ENCODE assay signal across 8 mouse cellular contexts in the genomic region with DNA sequence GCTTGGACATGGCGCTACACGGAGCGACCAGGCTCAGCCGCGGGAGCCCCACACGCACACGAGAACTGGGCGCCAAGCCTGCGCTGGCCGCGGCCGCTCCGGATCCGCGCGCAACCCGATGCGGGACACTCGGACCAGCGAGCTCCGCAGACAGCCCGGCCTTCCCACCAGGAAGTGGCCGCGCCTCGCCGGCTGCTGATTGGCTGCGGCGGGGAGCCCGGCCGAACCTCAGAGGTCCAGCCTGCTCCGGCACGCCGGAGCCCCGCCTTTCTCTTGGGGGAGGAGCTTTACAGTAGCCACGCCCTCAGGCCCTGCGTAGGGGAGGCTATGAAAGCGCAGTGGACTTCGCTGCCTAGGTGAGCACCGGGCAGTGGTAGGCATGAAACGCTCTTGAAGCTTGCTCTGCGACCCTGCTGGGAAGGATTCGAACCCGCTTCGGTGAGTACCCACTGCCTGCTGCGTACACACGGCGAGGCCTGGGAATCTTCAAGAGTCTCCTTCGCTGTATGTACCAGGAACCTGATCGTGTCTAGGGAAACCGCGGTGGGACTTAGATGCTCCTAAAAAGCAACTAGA. TPM values are rescaled to one million over a fixed set of nuclear protein-coding genes. Genes with fewer than 3 reads are reported as not detected.
DNase-seq lines count a peak whose midpoint lies in the region; ATAC-seq and TF ChIP-seq lines count a peak whose summit lies in the region.

A gene (minus strand): TSS at position 180 of the 576 bp plus-strand sequence.
A gene (plus strand): TSS at position 307 of the 576 bp plus-strand sequence.

- DNase-seq in heart, postnatal 10 days = peak; percentile 98
- DNase-seq in large intestine, adult 2 months (ENCODE audit: low read depth, low spot score) = peak; percentile 93
- peak; percentile 98 for DNase-seq in liver, postnatal 0 days
- peak; percentile 99 for DNase-seq in testis, postnatal 10 days (ENCODE audit: low spot score)

- TF ChIP-seq CTCF in ES-Bruce4 (IDR thresholded peaks at IDR 0.05; ENCODE audit: low read depth, low read length) = no peak
- no peak for TF ChIP-seq CTCF in liver, postnatal 0 days (IDR thresholded peaks at IDR 0.05; ENCODE audit: low read depth)

- H3K9me3 ChIP-seq in ES-Bruce4 (replicated peaks; ENCODE audit: control insufficient read depth, insufficient read depth, low read length, poor library complexity, severe bottlenecking) = no peaks in the 10 kb centered on the region
- no peaks in the 10 kb centered on the region for H3K9me3 ChIP-seq in forebrain, embryonic 13.5 days (replicated peaks)
- H3K9me3 ChIP-seq in liver, postnatal 0 days (ENCODE audit: low read length) = no peaks in the 10 kb centered on the region
- no peaks in the 10 kb centered on the region for H3K9me3 ChIP-seq in neural tube, embryonic 14.5 days (ENCODE audit: control insufficient read depth, low read length)

- no peaks in the 10 kb centered on the region for H3K36me3 ChIP-seq in ES-Bruce4 (ENCODE audit: control insufficient read depth, insufficient read depth, low read length, poor library complexity, severe bottlenecking)
- H3K36me3 ChIP-seq in forebrain, embryonic 13.5 days (ENCODE audit: poor library complexity, severe bottlenecking) = no peaks in the 10 kb centered on the region
- H3K36me3 ChIP-seq in liver, postnatal 0 days (replicated peaks; ENCODE audit: insufficient read depth, low read length) = no peaks in the 10 kb centered on the region
- H3K36me3 ChIP-seq in neural tube, embryonic 14.5 days (ENCODE audit: control insufficient read depth, insufficient read depth, low read length) = no peaks in the 10 kb centered on the region

- no peak for TF ChIP-seq EP300 in ES-Bruce4 (IDR thresholded peaks at IDR 0.05; ENCODE audit: insufficient read depth, low read depth, low read length)
- no peak for TF ChIP-seq EP300 in liver, postnatal 0 days (IDR thresholded peaks at IDR 0.05; ENCODE audit: low read depth)

- peaks cover 6% of the 10 kb centered on the region for H3K4me1 ChIP-seq in ES-Bruce4 (ENCODE audit: control insufficient read depth, insufficient read depth, low read length)
- peaks cover 9% of the 10 kb centered on the region; the same call in 1 of the 2 replicates for H3K4me1 ChIP-seq in forebrain, embryonic 13.5 days
- H3K4me1 ChIP-seq in liver, postnatal 0 days (ENCODE audit: insufficient read depth) = peaks cover 23% of the 10 kb centered on the region
- H3K4me1 ChIP-seq in neural tube, embryonic 14.5 days (ENCODE audit: control insufficient read depth, insufficient read depth, low read length) = no peaks in the 10 kb centered on the region; the same call in 1 of the 2 replicates

- peak within 1 kb of the TSS; percentile 47 for H3K9ac ChIP-seq in ES-Bruce4 (ENCODE audit: low read depth, poor library complexity, severe bottlenecking)
- peak within 1 kb of the TSS; percentile 72 for H3K9ac ChIP-seq in forebrain, embryonic 13.5 days
- peak within 1 kb of the TSS; percentile 80 for H3K9ac ChIP-seq in liver, postnatal 0 days (replicated peaks)
- H3K9ac ChIP-seq in neural tube, embryonic 14.5 days (replicated peaks; ENCODE audit: low read depth, low read length) = peak within 1 kb of the TSS; percentile 52

- peak; percentile 99 for ATAC-seq in cerebellum, adult (ENCODE audit: insufficient number of reproducible peaks, low FRiP score, low TSS enrichment)
- peak; percentile 99 for ATAC-seq in forebrain, embryonic 13.5 days
- peak; percentile 97 for ATAC-seq in liver, postnatal 0 days
- ATAC-seq in neural tube, embryonic 14.5 days (ENCODE audit: low read depth) = peak; percentile 98

- peak; percentile 96 for TF ChIP-seq POLR2A in ES-Bruce4 (IDR thresholded peaks at IDR 0.05; ENCODE audit: insufficient read depth, low read length)

- peak within 1 kb of the TSS; percentile 92 for H3K4me3 ChIP-seq in ES-Bruce4 (ENCODE audit: low read depth, low read length)
- peak within 1 kb of the TSS; percentile 80 for H3K4me3 ChIP-seq in forebrain, embryonic 13.5 days
- peak within 1 kb of the TSS; percentile 73 for H3K4me3 ChIP-seq in liver, postnatal 0 days (ENCODE audit: low read depth, low read length)
- peak within 1 kb of the TSS; percentile 47 for H3K4me3 ChIP-seq in neural tube, embryonic 14.5 days (ENCODE audit: low read depth, low read length)

- no peaks in the 10 kb centered on the region for H3K27me3 ChIP-seq in ES-Bruce4 (ENCODE audit: control insufficient read depth, insufficient read depth, low read length, poor library complexity, severe bottlenecking)
- H3K27me3 ChIP-seq in forebrain, embryonic 13.5 days = 0 out of 2 replicates have a peak, but pooled peaks cover 7% of the 10 kb centered on the region
- H3K27me3 ChIP-seq in liver, postnatal 0 days (ENCODE audit: insufficient read depth, low read length) = no peaks in the 10 kb centered on the region
- no peaks in the 10 kb centered on the region for H3K27me3 ChIP-seq in neural tube, embryonic 14.5 days (ENCODE audit: control insufficient read depth, insufficient read depth, low read length)

- H3K4me2 ChIP-seq in forebrain, embryonic 13.5 days = peak within 1 kb of the TSS; percentile 93
- H3K4me2 ChIP-seq in liver, postnatal 0 days (ENCODE audit: low read depth, low read length) = peak within 1 kb of the TSS; percentile 85
- peak within 1 kb of the TSS; percentile 90 for H3K4me2 ChIP-seq in neural tube, embryonic 14.5 days (ENCODE audit: low read depth, low read length)

- 0 out of 2 replicates have a peak within 1 kb of the TSS, but pooled peaks have one; percentile 68 for H3K27ac ChIP-seq in ES-Bruce4 (ENCODE audit: insufficient read depth, low read length)
- H3K27ac ChIP-seq in forebrain, embryonic 13.5 days = no peak within 1 kb of the TSS; the same call in 1 of the 2 replicates
- H3K27ac ChIP-seq in liver, postnatal 0 days (ENCODE audit: low read depth) = peak within 1 kb of the TSS; percentile 94
- 0 out of 2 replicates have a peak within 1 kb of the TSS, but pooled peaks have one; percentile 6 for H3K27ac ChIP-seq in neural tube, embryonic 14.5 days (ENCODE audit: low read depth, low read length)

- WGBS in forebrain, embryonic 13.5 days = under 1% methylated on average over 51 of the region's 51 CpGs
- under 1% methylated on average over 51 of the region's 51 CpGs for WGBS in large intestine, adult 2 months
- WGBS in liver, postnatal 0 days (ENCODE audit: insufficient replicate concordance) = under 1% methylated on average over 50 of the region's 51 CpGs
- WGBS in neural tube, embryonic 14.5 days = 1% methylated on average over 51 of the region's 51 CpGs

- intact Hi-C loops in heart, postnatal 10 days (cut with DNase I) = loop anchor here (5.0 kb wide), 1 partner anchor 81 kb away; a partner anchor contains a TSS

RNA-seq across cellular contexts. Expression of the first gene that starts in this region (rescaled TPM):
- polyA plus RNA-seq in ES-Bruce4 (2011; ENCODE audit: insufficient read depth, insufficient read length, low read depth, missing spikeins) = 79.9 and 87.0 TPM in 2 replicates
- 26.4 and 29.5 TPM in 2 replicates for polyA plus RNA-seq in forebrain, embryonic 13.5 days (2015; fragmentation: Nextera tagmentation; extraction: Ambion mirVana)
- total RNA-seq in heart, postnatal 10 days (2021) = 10 to 100 TPM; 60.3 to 64.1 TPM
- polyA plus RNA-seq in large intestine, adult 2 months (2012; rRNA removed) = 57.2 and 62.1 TPM in 2 replicates
- polyA plus RNA-seq in liver, postnatal 0 days (2015; fragmentation: Nextera tagmentation; extraction: Ambion mirVana) = 87.5 and 93.7 TPM in 2 replicates
- polyA plus RNA-seq in neural tube, embryonic 14.5 days (2014; fragmentation: Nextera tagmentation; extraction: Ambion mirVana) = 25.8 and 44.7 TPM in 2 replicates

RNA-seq across cellular contexts. Expression of the second gene that starts in this region (rescaled TPM):
- polyA plus RNA-seq in ES-Bruce4 (2011; ENCODE audit: insufficient read depth, insufficient read length, low read depth, missing spikeins) = 15.9 and 20.4 TPM in 2 replicates
- 4.2 and 4.5 TPM in 2 replicates for polyA plus RNA-seq in forebrain, embryonic 13.5 days (2015; fragmentation: Nextera tagmentation; extraction: Ambion mirVana)
- total RNA-seq in heart, postnatal 10 days (2021) = 1 to 10 TPM; 3.3 TPM
- polyA plus RNA-seq in large intestine, adult 2 months (2012; rRNA removed) = 4.8 and 4.9 TPM in 2 replicates
- polyA plus RNA-seq in liver, postnatal 0 days (2015; fragmentation: Nextera tagmentation; extraction: Ambion mirVana) = 10.9 and 12.6 TPM in 2 replicates
- polyA plus RNA-seq in neural tube, embryonic 14.5 days (2014; fragmentation: Nextera tagmentation; extraction: Ambion mirVana) = 9.4 and 9.5 TPM in 2 replicates
